Mouse (Mus musculus) olfactory bulb, adult 2 months (tissue): ENCODE measurements around the gene Cdh7.

Experiments
- CTCF ChIP-seq: fragments of 200-500 bp; IDR thresholded peaks from 2 replicates; pipeline ENCODE4 v1.5.1; 2012; ENCODE audit warnings: low read depth, mild to moderate bottlenecking, low read length, moderate library complexity; ENCODE audit not compliant: insufficient read depth
- POLR2A ChIP-seq: fragments of 200-500 bp; IDR thresholded peaks from 2 replicates; pipeline ENCODE4 v1.6.1; 2012; ENCODE audit warnings: mild to moderate bottlenecking, low read depth, low read length, moderate library complexity; ENCODE audit not compliant: insufficient read depth

GRCm38 (mm10) chr1:109985468-109985867 lies 3.2 kb downstream of the Cdh7 start:
- TF ChIP-seq CTCF, result no peak
- no peak for TF ChIP-seq POLR2A
